Mouse (Mus musculus) heart, postnatal 0 days (tissue): ENCODE measurements at regions not wholly inside any gene's neighbourhood (a gene's known extent, or its start where the extent isn't known, plus 50 kb on each side); places are given as distances from the start of the nearest gene placed in this dataset.

Source experiments
- ATAC-seq: fragments of 200-750 bp; cut with Nextera tagmentation; 2 replicates; pipeline ENCODE4 v1.8.0; 2017; ENCODE audit warnings: low read depth, moderate number of reproducible peaks, moderate library complexity; ENCODE audit not compliant: insufficient read depth
- DNase-seq: peaks from one replicate; pipeline ENCODE4 v3.0.0-alpha.2; 2016; ENCODE audit warnings: low spot score
- H3K27ac ChIP-seq: fragments of 300-500 bp; sonication (generic); 2 replicates; pipeline ENCODE4 v1.5.1; 2014; ENCODE audit warnings: low read depth, mild to moderate bottlenecking
- H3K27me3 ChIP-seq: fragments of 300-500 bp; sonication (generic); 2 replicates; pipeline ENCODE4 v1.6.1; 2014; ENCODE audit warnings: low read length, mixed read lengths; ENCODE audit not compliant: control insufficient read depth, insufficient read depth
- H3K36me3 ChIP-seq: fragments of 300-500 bp; sonication (generic); replicated peaks from 2 replicates; pipeline ENCODE4 v1.6.1; 2014; ENCODE audit warnings: low read length, mixed read lengths; ENCODE audit not compliant: control insufficient read depth, insufficient read depth
- H3K4me1 ChIP-seq: fragments of 300-500 bp; sonication (generic); 2 replicates; pipeline ENCODE4 v1.6.1; 2014; ENCODE audit warnings: antibody characterized with exemption; ENCODE audit not compliant: control insufficient read depth, insufficient read depth
- H3K4me2 ChIP-seq: fragments of 300-500 bp; sonication (generic); 2 replicates; pipeline ENCODE4 v1.6.1; 2014; ENCODE audit warnings: low read depth, mild to moderate bottlenecking, low read length, moderate library complexity
- H3K4me3 ChIP-seq: fragments of 300-500 bp; sonication (generic); 2 replicates; pipeline ENCODE4 v1.5.1; 2014; ENCODE audit warnings: low read depth, low read length
- H3K9ac ChIP-seq: fragments of 300-500 bp; sonication (generic); replicated peaks from 2 replicates; pipeline ENCODE4 v1.6.1; 2014; ENCODE audit warnings: low read depth, low read length, mixed read lengths
- H3K9me3 ChIP-seq: fragments of 300-500 bp; sonication (generic); replicated peaks from 2 replicates; pipeline ENCODE4 v1.6.1; 2016; ENCODE audit warnings: low read length; ENCODE audit not compliant: control insufficient read depth
- CTCF ChIP-seq: IDR thresholded peaks from 2 replicates; pipeline ENCODE4 v1.5.1; 2016; ENCODE audit warnings: antibody characterized with exemption, control low read depth, low read depth
- EP300 ChIP-seq: IDR thresholded peaks from 2 replicates; pipeline ENCODE4 v1.6.1; 2016; ENCODE audit warnings: antibody characterized with exemption, low read depth
- WGBS: fragments of 180-500 bp; shearing (Covaris S2); extraction: QIAGEN DNeasy Blood & Tissue Kit; methylation state at CpG from one replicate; pipeline ENCODE4 v1.1.7; 2014; 5-methylcytosine and 5-hydroxymethylcytosine counted together

DNA sequence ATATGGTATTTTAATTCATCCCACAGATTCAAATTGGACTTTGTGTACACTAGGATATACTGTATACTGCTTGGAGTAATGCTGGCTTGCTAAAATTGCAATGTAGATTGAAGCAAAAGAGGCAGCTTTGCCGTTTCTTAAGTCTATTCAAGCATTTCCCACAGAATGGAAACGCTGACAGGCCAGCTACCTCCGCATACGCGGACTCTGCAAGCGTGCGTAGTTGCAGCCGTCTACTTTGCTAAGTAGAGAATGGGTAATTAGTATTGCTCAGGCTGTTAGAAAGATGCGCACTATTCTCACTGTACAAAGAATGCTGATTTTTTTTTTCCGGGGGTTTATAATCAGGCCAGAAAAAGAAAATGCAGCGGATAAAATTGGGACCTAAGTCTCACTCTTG lies 803.8 kb upstream of the Pou3f3 start:
- no peaks in the 10 kb centered on the region for H3K36me3 ChIP-seq
- H3K4me3 ChIP-seq, result no peak overlapping the region
- 0 out of 2 replicates have a peak, but pooled peaks cover 6% of the 10 kb centered on the region for H3K4me1 ChIP-seq
- ATAC-seq, result no peak
- H3K4me2 ChIP-seq, result no peak overlapping the region
- TF ChIP-seq CTCF (no peak), EP300 (no peak)
- H3K9me3 ChIP-seq, result no peaks in the 10 kb centered on the region
- no peaks in the 10 kb centered on the region for H3K27me3 ChIP-seq
- 91% methylated on average over 11 of the region's 11 CpGs for WGBS
- DNase-seq, result no peak
- H3K9ac ChIP-seq, result no peak overlapping the region
- H3K27ac ChIP-seq, result no peak overlapping the region

- H3K4me2 ChIP-seq, result no peak overlapping the region
- 0 out of 2 replicates have a peak, but pooled peaks cover 6% of the 10 kb centered on the region for H3K4me1 ChIP-seq
- H3K36me3 ChIP-seq, result no peaks in the 10 kb centered on the region
- no peak overlapping the region for H3K4me3 ChIP-seq
- no peak for DNase-seq
- H3K9ac ChIP-seq, result no peak overlapping the region
- no peak for ATAC-seq
- no peak overlapping the region for H3K27ac ChIP-seq
- 24% methylated on average over 2 of the region's 2 CpGs for WGBS
- TF ChIP-seq EP300 (no peak), CTCF (no peak)
- H3K27me3 ChIP-seq, result no peaks in the 10 kb centered on the region
- no peaks in the 10 kb centered on the region for H3K9me3 ChIP-seq
These were observed 803.2 kb upstream of the Pou3f3 start for GRCm38 (mm10) chr1:41892376-41892775.

DNA sequence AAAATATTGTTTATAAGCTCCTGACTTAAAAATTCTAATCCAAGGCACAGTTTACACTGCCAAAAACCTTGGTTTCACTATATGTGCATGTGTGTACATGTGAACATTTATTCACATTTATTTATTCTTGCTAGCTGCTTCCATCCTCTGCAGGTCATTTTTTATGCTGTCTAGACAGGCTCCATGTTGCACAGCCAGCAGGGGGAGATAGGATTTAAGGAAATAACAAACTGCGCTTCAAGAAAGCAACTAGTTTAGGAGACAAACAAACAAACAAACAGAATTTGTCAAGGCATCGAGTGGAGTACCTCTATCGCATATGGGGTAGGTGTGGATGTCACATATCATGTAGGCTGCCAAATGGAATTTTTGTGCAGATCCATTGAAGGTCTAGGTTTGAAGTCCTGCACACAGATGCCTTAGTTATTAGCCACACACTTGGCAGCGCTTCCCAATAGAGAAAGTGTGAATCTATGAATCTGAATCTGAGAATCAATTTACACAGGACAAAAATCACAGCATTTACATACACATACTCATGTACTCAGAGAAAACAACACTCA lies 797.7 kb upstream of the Pou3f3 start:
- no peak for DNase-seq

GRCm38 (mm10) chr1:41900370-41900769 lies 795.2 kb upstream of the Pou3f3 start:
- ATAC-seq, result no peak
- Histone ChIP-seq H3K27ac (no peak overlapping the region), H3K36me3 (no peaks in the 10 kb centered on the region), H3K4me1 (no peaks in the 10 kb centered on the region), H3K27me3 (no peaks in the 10 kb centered on the region), H3K4me3 (no peak overlapping the region), H3K9me3 (no peaks in the 10 kb centered on the region), H3K9ac (no peak overlapping the region), H3K4me2 (no peak overlapping the region)
- WGBS, result 69% methylated on average over 6 of the region's 6 CpGs
- TF ChIP-seq CTCF (no peak), EP300 (no peak)
- DNase-seq, result no peak

More for the DNA sequence above, 797.7 kb upstream of the Pou3f3 start:
- no peaks in the 10 kb centered on the region for H3K27me3 ChIP-seq
- ATAC-seq, result no peak
- 69% methylated on average over 4 of the region's 4 CpGs for WGBS
- TF ChIP-seq CTCF (peak; percentile 55), EP300 (no peak)
- H3K27ac ChIP-seq, result no peak overlapping the region
- no peaks in the 10 kb centered on the region for H3K4me1 ChIP-seq
- no peaks in the 10 kb centered on the region for H3K9me3 ChIP-seq
- H3K4me3 ChIP-seq, result no peak overlapping the region
- no peaks in the 10 kb centered on the region for H3K36me3 ChIP-seq
- H3K4me2 ChIP-seq, result no peak overlapping the region
- no peak overlapping the region for H3K9ac ChIP-seq

GRCm38 (mm10) chr1:41905971-41906370 lies 789.6 kb upstream of the Pou3f3 start:
- Histone ChIP-seq H3K4me1 (no peaks in the 10 kb centered on the region), H3K36me3 (no peaks in the 10 kb centered on the region), H3K4me2 (no peak overlapping the region), H3K4me3 (no peak overlapping the region), H3K9me3 (no peaks in the 10 kb centered on the region), H3K27ac (no peak overlapping the region), H3K9ac (no peak overlapping the region), H3K27me3 (no peaks in the 10 kb centered on the region)
- WGBS, result 76% methylated on average over 5 of the region's 5 CpGs
- ATAC-seq, result no peak
- TF ChIP-seq EP300, result no peak
- TF ChIP-seq CTCF, result no peak
- no peak for DNase-seq

DNA sequence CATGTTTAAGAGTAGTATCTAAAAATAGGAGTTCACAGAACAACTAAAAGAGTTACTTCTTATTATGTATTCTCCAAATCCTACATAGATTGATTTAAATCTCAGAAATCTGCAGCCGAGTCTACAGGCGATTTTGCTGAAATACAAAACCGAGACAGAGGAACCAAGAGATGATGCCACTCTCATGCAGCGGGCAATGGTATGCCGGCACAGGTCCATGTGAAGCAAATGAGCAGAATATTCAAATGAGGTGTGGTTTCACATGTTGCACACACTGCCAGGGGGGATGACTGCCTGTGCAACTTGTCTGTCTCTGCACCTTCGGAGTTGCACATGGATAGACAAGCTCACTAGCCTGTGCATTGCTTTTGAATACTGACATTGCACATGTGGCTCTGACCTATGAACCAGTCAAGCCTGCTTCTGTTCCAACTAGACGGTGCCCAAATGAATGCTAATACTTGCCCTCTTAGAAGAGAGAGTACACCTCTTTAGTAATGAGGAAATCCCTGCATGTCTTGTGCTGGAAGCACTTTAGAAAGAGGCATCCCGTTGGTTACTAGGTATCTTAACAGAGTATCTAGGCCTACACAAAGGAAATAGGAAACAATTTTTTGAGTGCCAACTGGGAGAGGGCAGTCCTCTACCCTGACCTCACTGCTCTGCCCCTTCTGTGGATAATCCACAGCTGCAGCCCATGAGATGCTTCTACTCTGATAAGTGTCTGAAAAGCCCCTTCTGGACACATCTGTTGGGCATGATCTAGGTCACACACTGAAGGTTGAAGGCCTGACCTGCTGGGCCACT lies 787.4 kb upstream of the Pou3f3 start:
- DNase-seq (no peak), ATAC-seq (no peak)
- H3K9me3 ChIP-seq, result no peaks in the 10 kb centered on the region
- WGBS, result 83% methylated on average over 8 of the region's 8 CpGs
- no peak overlapping the region for H3K4me3 ChIP-seq
- TF ChIP-seq EP300 (no peak), CTCF (no peak)
- H3K4me1 ChIP-seq, result no peaks in the 10 kb centered on the region
- H3K9ac ChIP-seq, result no peak overlapping the region
- no peak overlapping the region for H3K4me2 ChIP-seq
- no peaks in the 10 kb centered on the region for H3K36me3 ChIP-seq
- H3K27me3 ChIP-seq, result no peaks in the 10 kb centered on the region
- no peak overlapping the region for H3K27ac ChIP-seq
